Mouse (Mus musculus) hindbrain, postnatal 0 days (tissue): ENCODE data around the gene Xpot. TPM values are rescaled to one million over a fixed set of nuclear protein-coding genes. Genes with fewer than 3 reads are reported as not detected.

ENCODE experiments used
- ATAC-seq: fragments of 200-750 bp; cut with Nextera tagmentation; 2 replicates; pipeline ENCODE4 v1.8.0; 2017; ENCODE audit warnings: mild to moderate bottlenecking, moderate TSS enrichment, moderate library complexity
- DNase-seq: peaks from one replicate; pipeline ENCODE4 v3.0.0-alpha.2; 2015; ENCODE audit warnings: low spot score
- H3K27ac ChIP-seq: fragments of 300-500 bp; sonication (generic); 2 replicates; pipeline ENCODE4 v1.5.1; 2014; ENCODE audit warnings: mild to moderate bottlenecking
- H3K27me3 ChIP-seq: fragments of 300-500 bp; sonication (generic); 2 replicates; pipeline ENCODE4 v1.6.1; 2014; ENCODE audit warnings: low read length, mixed read lengths; ENCODE audit not compliant: insufficient read depth
- H3K36me3 ChIP-seq: fragments of 300-500 bp; sonication (generic); 2 replicates; pipeline ENCODE4 v1.6.1; 2014; ENCODE audit warnings: low read length, mixed read lengths; ENCODE audit not compliant: insufficient read depth
- H3K4me1 ChIP-seq: fragments of 300-500 bp; sonication (generic); 2 replicates; pipeline ENCODE4 v1.6.1; 2014; ENCODE audit warnings: antibody characterized with exemption, low read length, mixed read lengths; ENCODE audit not compliant: insufficient read depth
- H3K4me2 ChIP-seq: fragments of 300-500 bp; sonication (generic); 2 replicates; pipeline ENCODE4 v1.6.1; 2014; ENCODE audit warnings: low read depth, mild to moderate bottlenecking, low read length, moderate library complexity, mixed read lengths
- H3K4me3 ChIP-seq: fragments of 300-500 bp; sonication (generic); 2 replicates; pipeline ENCODE4 v1.5.1; 2014; ENCODE audit warnings: low read length
- H3K9ac ChIP-seq: fragments of 300-500 bp; sonication (generic); replicated peaks from 2 replicates; pipeline ENCODE4 v1.6.1; 2014; ENCODE audit warnings: mild to moderate bottlenecking, low read length, moderate library complexity, mixed read lengths
- H3K9me3 ChIP-seq: fragments of 300-500 bp; sonication (generic); 2 replicates; pipeline ENCODE4 v1.6.1; 2016; ENCODE audit warnings: low read length, mixed read lengths
- CTCF ChIP-seq: IDR thresholded peaks from 2 replicates; pipeline ENCODE4 v1.5.1; 2016; ENCODE audit warnings: antibody characterized with exemption, control low read depth, low read depth
- WGBS: fragments of 180-500 bp; shearing (Covaris S2); extraction: QIAGEN DNeasy Blood & Tissue Kit; methylation state at CpG from one replicate; pipeline ENCODE4 v1.1.7; 2014; 5-methylcytosine and 5-hydroxymethylcytosine counted together
- polyA plus RNA-seq: library from polyadenylated mRNA; unstranded; fragments of >200 nt; fragmentation: Nextera tagmentation; extraction: Ambion mirVana; gene quantifications from 2 replicates; pipeline ENCODE4 v1.2.1, GENCODE M21; 2015
- total RNA-seq: library from RNA; depleted of rRNA; stranded (reverse); fragments of >200 nt; gene quantifications from 2 replicates; pipeline ENCODE4 v1.2.3, GENCODE M21; 2014

Xpot gene
- total and polyA plus RNA-seq, 2 experiments from 2014 or later = 24.0 to 132 TPM

- no peak overlapping the region for H3K27ac ChIP-seq
- no peak for TF ChIP-seq CTCF
- DNase-seq (no peak), ATAC-seq (no peak)
- no peaks in the 10 kb centered on the region; the same call in 1 of the 2 replicates for H3K27me3 ChIP-seq
- H3K4me1 ChIP-seq = no peaks in the 10 kb centered on the region; the same call in 1 of the 2 replicates
- no peaks in the 10 kb centered on the region for H3K9me3 ChIP-seq
- WGBS = 89% methylated on average over 6 of the region's 6 CpGs
- H3K4me2 ChIP-seq = no peak overlapping the region
- no peaks in the 10 kb centered on the region for H3K36me3 ChIP-seq
- no peak overlapping the region for H3K4me3 ChIP-seq
- H3K9ac ChIP-seq = no peak overlapping the region
These were observed 10.1 kb upstream of the Xpot start for GRCm38 (mm10) chr10:121636276-121636675.

GRCm38 (mm10) chr10:121634159-121634558 lies 8.0 kb upstream of the Xpot start:
- H3K27me3 ChIP-seq = no peaks in the 10 kb centered on the region
- H3K4me1 ChIP-seq = no peaks in the 10 kb centered on the region
- no peaks in the 10 kb centered on the region for H3K36me3 ChIP-seq
- H3K27ac ChIP-seq = no peak overlapping the region
- no peak overlapping the region for H3K9ac ChIP-seq
- no peak overlapping the region for H3K4me2 ChIP-seq
- no peak for TF ChIP-seq CTCF
- no peak for DNase-seq
- WGBS = 82% methylated on average over 1 of the region's 1 CpGs
- no peaks in the 10 kb centered on the region for H3K9me3 ChIP-seq
- no peak for ATAC-seq
- no peak overlapping the region for H3K4me3 ChIP-seq

- H3K9ac ChIP-seq = no peak overlapping the region
- H3K4me1 ChIP-seq = 0 out of 2 replicates have a peak, but pooled peaks cover 4% of the 10 kb centered on the region
- no peak overlapping the region for H3K27ac ChIP-seq
- no peak overlapping the region for H3K4me3 ChIP-seq
- H3K9me3 ChIP-seq = no peaks in the 10 kb centered on the region
- H3K4me2 ChIP-seq = no peak overlapping the region
- DNase-seq (no peak), ATAC-seq (no peak)
- TF ChIP-seq CTCF = no peak
- H3K36me3 ChIP-seq = no peaks in the 10 kb centered on the region
- H3K27me3 ChIP-seq = no peaks in the 10 kb centered on the region
- 91% methylated on average over 6 of the region's 6 CpGs for WGBS
These were observed 2.5 kb upstream of the Xpot start for GRCm38 (mm10) chr10:121628561-121629040.

GRCm38 (mm10) chr10:121627216-121627852 lies 1.2 kb upstream of the Xpot start:
- Histone ChIP-seq H3K36me3 (no peaks in the 10 kb centered on the region), H3K9me3 (no peaks in the 10 kb centered on the region), H3K4me1 (0 out of 2 replicates have a peak, but pooled peaks cover 4% of the 10 kb centered on the region), H3K4me3 (no peak overlapping the region), H3K9ac (no peak overlapping the region), H3K27ac (no peak overlapping the region), H3K4me2 (no peak overlapping the region), H3K27me3 (no peaks in the 10 kb centered on the region)
- WGBS = 89% methylated on average over 10 of the region's 10 CpGs
- no peak for TF ChIP-seq CTCF
- DNase-seq = no peak
- ATAC-seq = no peak

- no peaks in the 10 kb centered on the region for H3K27me3 ChIP-seq
These were observed 536 bp downstream of the Xpot start for GRCm38 (mm10) chr10:121625407-121626185.

GRCm38 (mm10) chr10:121625006-121625405 lies 1.1 kb downstream of the Xpot start:
- no peaks in the 10 kb centered on the region for H3K9me3 ChIP-seq
- H3K27me3 ChIP-seq = no peaks in the 10 kb centered on the region
- H3K4me2 ChIP-seq = peak overlapping the region; percentile 62
- DNase-seq (no peak), ATAC-seq (no peak)
- H3K27ac ChIP-seq = no peak overlapping the region
- H3K4me1 ChIP-seq = 0 out of 2 replicates have a peak, but pooled peaks cover 4% of the 10 kb centered on the region
- no peak for TF ChIP-seq CTCF
- peak overlapping the region; percentile 38; the same call in 1 of the 2 replicates for H3K9ac ChIP-seq
- peak overlapping the region; percentile 87 for H3K4me3 ChIP-seq
- H3K36me3 ChIP-seq = 0 out of 2 replicates have a peak, but pooled peaks cover 5% of the 10 kb centered on the region
- whole genome bisulfite sequencing = 17% methylated on average over 9 of the region's 9 CpGs

More at GRCm38 (mm10) chr10:121625407-121626185, 536 bp downstream of the Xpot start:
- WGBS = under 1% methylated on average over 41 of the region's 41 CpGs
- 0 out of 2 replicates have a peak, but pooled peaks cover 4% of the 10 kb centered on the region for H3K4me1 ChIP-seq
- peak overlapping the region; percentile 62 for H3K4me2 ChIP-seq
- DNase-seq (peak; percentile 28), ATAC-seq (no peak)
- 0 out of 2 replicates have a peak, but pooled peaks have one; percentile 3 for TF ChIP-seq CTCF
- peak overlapping the region; percentile 90 for H3K27ac ChIP-seq
- peak overlapping the region; percentile 87 for H3K4me3 ChIP-seq
- H3K36me3 ChIP-seq = 0 out of 2 replicates have a peak, but pooled peaks cover 5% of the 10 kb centered on the region
- H3K9ac ChIP-seq = peak overlapping the region; percentile 79
- H3K9me3 ChIP-seq = no peaks in the 10 kb centered on the region
